Mouse (Mus musculus) cerebellum, adult 2 months (tissue): ENCODE data around the gene Mysm1. TPM values are rescaled to one million over a fixed set of nuclear protein-coding genes. Genes with fewer than 3 reads are reported as not detected.

Source experiments
- DNase-seq, 2 experiments: peaks; one replicate each; pipeline ENCODE4 v3.0.0; 2021
- H3K27ac ChIP-seq: fragments of 200-500 bp; 2 replicates; pipeline ENCODE4 v1.5.1; 2012; ENCODE audit warnings: low read length, control low read depth, inconsistent platforms; ENCODE audit not compliant: insufficient read depth
- H3K27me3 ChIP-seq: fragments of 200-500 bp; 2 replicates; pipeline ENCODE4 v1.6.1; 2012; ENCODE audit warnings: inconsistent platforms, mild to moderate bottlenecking, low read length, moderate library complexity; ENCODE audit not compliant: control insufficient read depth, insufficient read depth
- H3K4me1 ChIP-seq: fragments of 200-500 bp; 2 replicates; pipeline ENCODE4 v1.6.1; 2011; ENCODE audit warnings: low read length; ENCODE audit not compliant: control insufficient read depth, insufficient read depth
- H3K4me3 ChIP-seq: fragments of 200-500 bp; replicated peaks from 2 replicates; pipeline ENCODE3; 2011; ENCODE audit warnings: mild to moderate bottlenecking, low read depth, low read length, control low read depth; ENCODE audit not compliant: insufficient read depth
- CTCF ChIP-seq: fragments of 200-500 bp; IDR thresholded peaks from 2 replicates; pipeline ENCODE4 v1.5.1; 2011; ENCODE audit warnings: low read depth, mild to moderate bottlenecking, control low read depth, low read length, moderate library complexity, borderline replicate concordance; ENCODE audit not compliant: insufficient read depth
- POLR2A ChIP-seq: fragments of 200-500 bp; IDR thresholded peaks from 2 replicates; pipeline ENCODE4 v1.6.1; 2011; ENCODE audit warnings: low read length, control low read depth, borderline replicate concordance; ENCODE audit not compliant: insufficient read depth
- WGBS: fragments of 180-500 bp; shearing (Covaris S2); methylation state at CpG from one replicate; pipeline ENCODE4 v1.1.7; 2018; 5-methylcytosine and 5-hydroxymethylcytosine counted together
- polyA plus RNA-seq: library from polyadenylated mRNA; depleted of rRNA; stranded (reverse); fragments of >200 nt; gene quantifications from 2 replicates; pipeline ENCODE4 v1.2.3, GENCODE M21; 2012; rRNA removed

Gene Mysm1
- polyA plus RNA-seq = 17.7 and 19.6 TPM in 2 replicates

DNA sequence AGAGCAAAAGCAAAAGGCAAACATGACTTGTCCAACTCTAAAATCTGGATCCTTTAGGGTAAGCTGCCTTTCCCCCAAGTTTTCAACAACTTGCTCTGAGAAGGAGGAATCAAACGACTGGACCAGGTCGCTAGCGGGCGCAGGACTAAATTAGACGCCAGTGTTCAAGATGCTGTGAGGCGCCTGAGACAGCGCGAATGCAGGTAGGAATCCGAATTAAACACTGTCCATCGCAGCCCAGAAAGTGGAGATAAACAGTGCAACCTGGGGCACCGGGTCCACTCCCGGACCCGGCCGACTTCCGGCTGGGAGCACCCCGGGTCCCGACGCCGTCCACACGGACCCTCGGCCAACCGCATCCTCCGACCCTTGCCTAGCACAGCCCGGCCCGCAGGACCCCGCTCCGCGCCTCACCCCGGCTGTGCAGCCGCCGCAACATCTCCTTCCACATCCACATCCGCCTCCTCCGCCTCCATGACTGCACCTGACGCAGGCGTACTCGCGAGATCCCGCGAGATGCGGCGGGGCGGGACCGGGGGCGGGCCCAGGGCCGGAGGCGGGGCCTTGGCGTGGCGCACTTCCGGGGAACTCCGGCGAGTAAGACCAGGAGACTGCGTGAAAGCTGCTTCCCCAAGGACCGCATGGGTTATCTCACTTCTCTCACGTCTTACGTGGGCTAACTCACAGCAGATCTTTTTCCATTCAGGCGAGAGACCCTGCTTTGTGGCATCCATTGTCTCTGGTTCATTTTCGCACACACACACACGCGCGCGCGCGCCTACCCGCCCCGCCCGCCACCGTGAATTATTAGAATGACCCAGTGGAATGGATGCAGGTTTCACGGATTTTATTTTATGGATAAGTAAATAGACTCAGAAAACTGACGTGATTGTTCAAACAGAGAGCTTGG is at the start of gene Mysm1:
Gene Mysm1, minus strand, starts transcription at position 511 of the 910 bp plus-strand sequence.
- peak within 1 kb of the TSS; percentile 98 for H3K4me3 ChIP-seq
- peak; percentile 91 to 93 for DNase-seq
- H3K27ac ChIP-seq = peak within 1 kb of the TSS; percentile 79
- no peaks in the 10 kb centered on the region for H3K27me3 ChIP-seq
- WGBS = 1% methylated on average over 69 of the region's 69 CpGs
- peak; percentile 99 for TF ChIP-seq POLR2A
- no peak for TF ChIP-seq CTCF
- peaks cover 4% of the 10 kb centered on the region; the same call in 1 of the 2 replicates for H3K4me1 ChIP-seq

GRCm38 (mm10) chr4:95025847-95026600 is 47.1 kb upstream of the Mysm1 start:
- Histone ChIP-seq H3K4me3 (no peak overlapping the region), H3K27ac (no peak overlapping the region), H3K4me1 (no peaks in the 10 kb centered on the region), H3K27me3 (no peaks in the 10 kb centered on the region)
- no peak for TF ChIP-seq CTCF
- WGBS = 71% methylated on average over 16 of the region's 16 CpGs
- no peak for DNase-seq

- Histone ChIP-seq H3K4me1 (no peaks in the 10 kb centered on the region), H3K27ac (no peak overlapping the region), H3K27me3 (no peaks in the 10 kb centered on the region), H3K4me3 (no peak overlapping the region)
- TF ChIP-seq CTCF (no peak), POLR2A (no peak)
- DNase-seq = no peak
- WGBS = 32% methylated on average over 12 of the region's 12 CpGs
Observed at GRCm38 (mm10) chr4:95023350-95023953, 44.6 kb upstream of the Mysm1 start.

DNA sequence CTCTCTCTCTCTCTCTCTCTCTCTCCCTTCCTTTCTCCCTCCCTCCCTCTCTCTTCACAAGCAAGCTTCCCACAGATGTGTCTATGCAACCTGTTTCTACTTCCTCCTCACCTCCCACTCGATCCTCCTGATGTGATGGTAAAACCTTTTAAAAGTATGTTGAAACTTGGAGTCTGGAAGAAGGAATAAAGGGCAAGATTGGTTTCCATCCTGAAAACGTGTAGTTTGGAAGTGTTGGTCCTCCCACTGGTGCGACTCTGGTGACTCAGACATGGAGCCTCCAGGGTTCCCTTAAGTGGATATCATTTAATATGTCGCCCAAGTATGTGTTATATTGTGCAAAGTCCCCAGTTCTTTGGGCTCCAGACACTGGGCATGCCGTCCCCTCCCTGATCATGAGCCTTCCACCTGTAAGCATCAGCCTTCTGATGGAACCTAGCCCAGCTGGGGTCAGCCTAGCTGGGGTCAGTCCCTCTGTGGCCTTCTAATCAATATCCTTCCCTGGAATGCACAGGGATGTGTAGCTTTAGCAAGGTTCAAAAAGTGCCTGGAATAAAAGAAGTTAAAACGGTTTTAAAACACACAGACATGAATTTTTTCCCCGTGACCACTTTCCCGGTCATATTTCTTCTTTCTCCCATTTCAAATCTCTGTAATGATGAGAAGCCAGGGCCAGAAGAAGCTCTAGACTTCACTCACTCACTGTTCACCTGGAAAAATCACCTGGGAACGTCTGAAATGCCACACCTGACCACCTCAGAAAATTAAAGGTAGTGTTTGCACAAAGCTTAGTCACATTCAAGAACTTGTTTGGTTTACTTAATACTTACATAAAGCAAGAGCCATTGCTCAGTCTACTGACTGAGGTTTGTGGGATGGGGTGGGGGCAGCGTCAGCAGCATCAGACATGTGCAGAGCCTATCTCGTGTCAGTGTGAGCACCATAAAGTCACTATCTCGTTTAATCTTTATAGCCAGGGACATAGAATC is 43.0 kb upstream of the Mysm1 start:
- Histone ChIP-seq H3K4me3 (no peak overlapping the region), H3K27me3 (no peaks in the 10 kb centered on the region), H3K27ac (no peak overlapping the region), H3K4me1 (no peaks in the 10 kb centered on the region)
- no peak for TF ChIP-seq CTCF
- no peak for TF ChIP-seq POLR2A
- no peak for DNase-seq
- 90% methylated on average over 12 of the region's 12 CpGs for WGBS

GRCm38 (mm10) chr4:95020201-95020600 is 41.3 kb upstream of the Mysm1 start:
- TF ChIP-seq POLR2A = no peak
- WGBS = 91% methylated on average over 2 of the region's 2 CpGs

DNA sequence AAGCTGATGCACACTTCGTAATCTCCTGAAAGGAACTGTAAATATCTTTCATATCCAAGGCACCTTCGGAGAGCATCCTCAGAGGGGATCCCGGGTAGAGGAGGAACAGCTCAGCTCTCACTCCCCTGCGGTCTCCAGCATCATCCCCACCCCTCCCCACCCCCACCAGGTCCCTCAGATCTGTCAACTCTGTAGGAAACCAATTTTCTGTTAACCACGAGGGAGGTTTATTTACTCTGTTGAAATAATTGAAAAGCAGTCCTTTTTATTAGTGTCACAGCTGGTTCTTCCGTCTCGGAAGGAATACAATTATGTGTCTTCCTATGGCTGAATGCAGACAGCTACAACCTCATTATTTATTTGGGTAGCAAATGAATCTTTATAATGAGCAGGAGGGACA is 39.3 kb upstream of the Mysm1 start:
- no peak for TF ChIP-seq POLR2A
- no peak for TF ChIP-seq CTCF
- no peak overlapping the region for H3K27ac ChIP-seq
- no peak overlapping the region for H3K4me3 ChIP-seq
- no peaks in the 10 kb centered on the region for H3K4me1 ChIP-seq
- no peaks in the 10 kb centered on the region for H3K27me3 ChIP-seq
- DNase-seq = no peak
- WGBS = 44% methylated on average over 7 of the region's 7 CpGs

More at GRCm38 (mm10) chr4:95020201-95020600, 41.3 kb upstream of the Mysm1 start:
- Histone ChIP-seq H3K4me3 (no peak overlapping the region), H3K27me3 (no peaks in the 10 kb centered on the region), H3K4me1 (no peaks in the 10 kb centered on the region), H3K27ac (no peak overlapping the region)
- DNase-seq = no peak

GRCm38 (mm10) chr4:95012706-95013105 is 33.8 kb upstream of the Mysm1 start:
- WGBS = 62% methylated on average over 1 of the region's 1 CpGs

More at GRCm38 (mm10) chr4:95012706-95013105, 33.8 kb upstream of the Mysm1 start:
- Histone ChIP-seq H3K27me3 (no peaks in the 10 kb centered on the region), H3K4me1 (no peaks in the 10 kb centered on the region), H3K27ac (no peak overlapping the region), H3K4me3 (no peak overlapping the region)
- no peak for TF ChIP-seq POLR2A
- TF ChIP-seq CTCF = no peak
- no peak for DNase-seq
